Mouse (Mus musculus): ENCODE measurements around the gene Kcnh2. TPM values are rescaled to one million over a fixed set of nuclear protein-coding genes. Genes with fewer than 3 reads are reported as not detected.

Kcnh2 gene
- polyA plus RNA-seq, 1 experiment, result not detected

DNA sequence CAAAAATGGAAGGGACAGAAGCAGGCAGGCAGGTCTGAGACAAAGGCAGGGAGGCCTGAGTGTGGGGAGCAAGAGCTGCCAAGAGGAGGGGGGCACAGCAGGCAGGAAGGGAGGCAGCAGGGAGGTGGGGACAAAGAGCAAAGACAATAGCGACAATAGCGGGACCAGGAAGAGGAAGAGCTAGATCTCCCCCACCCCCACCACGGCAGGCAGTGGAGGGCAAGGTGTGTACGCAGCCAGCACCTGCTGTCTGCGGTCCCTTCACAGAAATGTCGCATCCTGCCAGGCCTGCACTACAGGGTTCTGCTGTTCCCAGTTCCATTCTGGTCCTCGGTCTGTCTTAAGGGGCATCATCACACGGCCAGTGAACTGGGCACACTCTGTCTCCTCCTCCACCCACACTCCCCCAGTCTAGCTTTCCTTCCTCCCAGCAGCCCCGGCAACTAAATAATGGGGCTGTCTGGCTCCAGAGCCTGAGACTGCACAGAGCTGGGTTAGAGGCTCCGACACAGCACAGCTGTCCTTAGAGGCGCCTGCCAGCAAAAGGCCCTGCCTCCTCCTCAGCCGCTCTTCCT lies 6.8 kb downstream of the Kcnh2 start:
- no peak for TF ChIP-seq POLR2A (IDR thresholded peaks at IDR 0.05; ENCODE audit: insufficient read depth, low read depth, low read length)
- TF ChIP-seq CTCF (IDR thresholded peaks at IDR 0.05; ENCODE audit: insufficient read depth, low read depth, low read length), result no peak
- Histone ChIP-seq H3K4me3 (ENCODE audit: insufficient read depth, low read depth, low read length) (peak overlapping the region; percentile 26), H3K4me1 (ENCODE audit: control insufficient read depth, insufficient read depth, low read length) (peaks cover 61% of the 10 kb centered on the region), H3K27ac (ENCODE audit: insufficient read depth, low read depth, low read length) (peak overlapping the region; percentile 92)
- 9% methylated on average over 12 of the region's 12 CpGs for WGBS

- 12% methylated on average over 2 of the region's 2 CpGs for WGBS
- Histone ChIP-seq H3K4me3 (ENCODE audit: insufficient read depth, low read depth, low read length) (peak overlapping the region; percentile 26; the same call in 1 of the 2 replicates), H3K27ac (ENCODE audit: insufficient read depth, low read depth, low read length) (peak overlapping the region; percentile 92), H3K4me1 (ENCODE audit: control insufficient read depth, insufficient read depth, low read length) (peaks cover 56% of the 10 kb centered on the region)
- TF ChIP-seq CTCF (IDR thresholded peaks at IDR 0.05; ENCODE audit: insufficient read depth, low read depth, low read length) (no peak), POLR2A (IDR thresholded peaks at IDR 0.05; ENCODE audit: insufficient read depth, low read depth, low read length) (no peak)
Observed at GRCm38 (mm10) chr5:24343977-24344436, 7.4 kb downstream of the Kcnh2 start.

DNA sequence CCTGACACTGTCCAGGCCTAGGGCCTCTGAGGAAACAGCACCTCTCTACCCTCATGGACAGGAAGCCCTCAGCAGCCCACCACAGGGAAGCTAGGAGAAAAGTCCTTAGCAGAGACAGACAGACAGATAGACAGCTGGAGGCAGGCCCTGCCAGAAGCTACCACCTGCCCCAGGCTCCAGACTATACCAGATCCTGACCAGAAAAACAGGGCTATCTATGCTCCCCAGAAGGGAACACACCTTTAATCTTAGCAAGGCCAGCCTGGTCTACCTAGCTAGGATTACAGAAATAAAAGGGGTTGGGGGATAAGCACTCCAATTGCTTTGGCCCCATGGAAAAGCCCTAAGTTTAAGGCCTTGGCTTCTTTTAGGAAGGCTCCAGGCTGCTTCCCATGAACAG lies 8.0 kb downstream of the Kcnh2 start:
- Histone ChIP-seq H3K4me3 (ENCODE audit: insufficient read depth, low read depth, low read length) (no peak overlapping the region), H3K4me1 (ENCODE audit: control insufficient read depth, insufficient read depth, low read length) (peaks cover 55% of the 10 kb centered on the region), H3K27ac (ENCODE audit: insufficient read depth, low read depth, low read length) (peak overlapping the region; percentile 92)
- TF ChIP-seq POLR2A (IDR thresholded peaks at IDR 0.05; ENCODE audit: insufficient read depth, low read depth, low read length), result no peak
- TF ChIP-seq CTCF (IDR thresholded peaks at IDR 0.05; ENCODE audit: insufficient read depth, low read depth, low read length), result no peak

DNA sequence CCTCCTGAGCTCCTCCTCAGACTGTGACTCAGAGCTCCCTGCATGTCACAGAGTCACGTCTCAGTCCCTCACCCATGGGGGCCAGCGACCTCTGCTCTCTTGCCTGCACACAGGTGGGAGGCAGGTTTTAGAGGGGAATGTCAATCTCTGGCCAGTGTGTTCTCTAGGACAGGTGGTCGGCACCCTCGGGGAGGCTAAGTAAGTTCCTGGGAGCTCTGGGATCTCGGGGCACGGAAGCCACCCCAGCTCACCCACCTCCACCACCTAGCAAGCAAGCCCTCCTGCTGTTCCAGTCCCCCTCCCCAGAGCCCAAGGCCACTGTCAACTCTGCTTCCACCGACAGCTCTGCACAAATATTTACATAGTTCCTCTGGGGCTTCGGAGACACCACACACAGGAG lies 8.4 kb downstream of the Kcnh2 start:
- H3K4me1 ChIP-seq (ENCODE audit: control insufficient read depth, insufficient read depth, low read length), result peaks cover 52% of the 10 kb centered on the region
- 65% methylated on average over 8 of the region's 8 CpGs for WGBS
- H3K4me3 ChIP-seq (ENCODE audit: insufficient read depth, low read depth, low read length), result no peak overlapping the region
- TF ChIP-seq POLR2A (IDR thresholded peaks at IDR 0.05; ENCODE audit: insufficient read depth, low read depth, low read length) (no peak), CTCF (IDR thresholded peaks at IDR 0.05; ENCODE audit: insufficient read depth, low read depth, low read length) (no peak)
- H3K27ac ChIP-seq (ENCODE audit: insufficient read depth, low read depth, low read length), result peak overlapping the region; percentile 92

DNA sequence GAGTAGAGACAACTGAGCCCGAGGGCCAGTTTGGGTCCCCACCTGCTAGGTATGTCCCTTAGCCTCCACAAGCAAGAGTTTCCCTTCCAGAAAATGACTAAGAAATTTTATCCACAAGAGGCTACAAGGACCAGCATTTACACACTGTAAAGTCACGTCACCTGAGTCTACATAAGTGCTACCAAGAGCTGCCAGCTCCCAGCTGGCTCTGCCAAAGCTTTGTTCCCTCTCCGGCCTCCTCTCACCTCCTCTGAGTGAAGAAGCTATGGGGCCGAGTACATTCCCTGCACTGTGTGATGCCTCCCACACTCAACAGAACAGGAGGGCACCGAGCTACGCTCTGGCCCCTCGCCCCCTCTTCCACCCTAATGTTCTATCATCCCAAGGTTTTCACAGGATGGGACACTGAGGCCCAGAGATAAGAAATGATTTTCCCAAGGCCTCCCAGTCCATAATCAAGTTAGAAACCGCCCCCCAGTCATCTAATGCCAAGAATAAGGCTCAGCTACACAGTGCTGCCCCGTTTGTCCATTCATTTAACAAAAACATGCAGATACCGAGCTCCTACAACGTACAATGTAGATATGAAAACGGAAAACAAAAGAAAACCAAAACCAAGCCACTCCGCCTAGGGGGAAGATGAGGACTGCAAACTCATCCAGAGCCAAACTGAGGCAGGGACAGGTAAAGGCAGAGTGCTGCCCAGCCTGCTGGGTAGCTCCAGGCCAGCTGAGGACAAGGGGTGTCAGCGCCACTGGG lies 9.0 kb downstream of the Kcnh2 start:
- H3K4me3 ChIP-seq (ENCODE audit: insufficient read depth, low read depth, low read length), result no peak overlapping the region
- peaks cover 51% of the 10 kb centered on the region for H3K4me1 ChIP-seq (ENCODE audit: control insufficient read depth, insufficient read depth, low read length)
- H3K27ac ChIP-seq (ENCODE audit: insufficient read depth, low read depth, low read length), result peak overlapping the region; percentile 92
- 66% methylated on average over 14 of the region's 14 CpGs for WGBS
- TF ChIP-seq POLR2A (IDR thresholded peaks at IDR 0.05; ENCODE audit: insufficient read depth, low read depth, low read length), result no peak
- TF ChIP-seq CTCF (IDR thresholded peaks at IDR 0.05; ENCODE audit: insufficient read depth, low read depth, low read length), result no peak

GRCm38 (mm10) chr5:24337821-24338220 lies 13.6 kb downstream of the Kcnh2 start:
- WGBS, result 58% methylated on average over 2 of the region's 2 CpGs
- peaks cover 33% of the 10 kb centered on the region for H3K4me1 ChIP-seq (ENCODE audit: control insufficient read depth, insufficient read depth, low read length)
- H3K4me3 ChIP-seq (ENCODE audit: insufficient read depth, low read depth, low read length), result no peak overlapping the region
- TF ChIP-seq CTCF (IDR thresholded peaks at IDR 0.05; ENCODE audit: insufficient read depth, low read depth, low read length) (no peak), POLR2A (IDR thresholded peaks at IDR 0.05; ENCODE audit: insufficient read depth, low read depth, low read length) (no peak)
- H3K27ac ChIP-seq (ENCODE audit: insufficient read depth, low read depth, low read length), result peak overlapping the region; percentile 78

DNA sequence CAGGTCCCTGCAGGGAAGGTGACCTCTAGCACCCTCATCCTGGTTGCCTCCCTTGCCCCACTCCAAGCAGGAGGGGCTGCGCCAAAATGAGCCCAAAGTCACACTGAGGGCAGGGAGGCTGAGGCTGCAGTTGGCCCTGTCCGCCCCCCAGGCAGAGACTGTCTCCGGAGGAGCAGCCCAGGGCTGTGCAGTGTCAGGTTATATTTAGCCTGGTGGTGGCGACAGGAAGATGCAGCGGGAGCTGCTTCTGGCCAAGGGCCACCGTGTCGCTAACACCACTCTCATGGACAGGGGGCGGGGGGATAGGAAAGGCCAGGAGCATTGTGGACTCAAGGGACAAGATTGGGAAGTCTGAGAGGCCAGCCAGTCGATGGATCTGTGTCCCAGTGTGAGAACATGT lies 14.0 kb downstream of the Kcnh2 start:
- Histone ChIP-seq H3K27ac (ENCODE audit: insufficient read depth, low read depth, low read length) (peak overlapping the region; percentile 78), H3K4me3 (ENCODE audit: insufficient read depth, low read depth, low read length) (no peak overlapping the region), H3K4me1 (ENCODE audit: control insufficient read depth, insufficient read depth, low read length) (peaks cover 30% of the 10 kb centered on the region)
- WGBS, result 29% methylated on average over 9 of the region's 9 CpGs
- TF ChIP-seq POLR2A (IDR thresholded peaks at IDR 0.05; ENCODE audit: insufficient read depth, low read depth, low read length), result no peak
- no peak for TF ChIP-seq CTCF (IDR thresholded peaks at IDR 0.05; ENCODE audit: insufficient read depth, low read depth, low read length)

DNA sequence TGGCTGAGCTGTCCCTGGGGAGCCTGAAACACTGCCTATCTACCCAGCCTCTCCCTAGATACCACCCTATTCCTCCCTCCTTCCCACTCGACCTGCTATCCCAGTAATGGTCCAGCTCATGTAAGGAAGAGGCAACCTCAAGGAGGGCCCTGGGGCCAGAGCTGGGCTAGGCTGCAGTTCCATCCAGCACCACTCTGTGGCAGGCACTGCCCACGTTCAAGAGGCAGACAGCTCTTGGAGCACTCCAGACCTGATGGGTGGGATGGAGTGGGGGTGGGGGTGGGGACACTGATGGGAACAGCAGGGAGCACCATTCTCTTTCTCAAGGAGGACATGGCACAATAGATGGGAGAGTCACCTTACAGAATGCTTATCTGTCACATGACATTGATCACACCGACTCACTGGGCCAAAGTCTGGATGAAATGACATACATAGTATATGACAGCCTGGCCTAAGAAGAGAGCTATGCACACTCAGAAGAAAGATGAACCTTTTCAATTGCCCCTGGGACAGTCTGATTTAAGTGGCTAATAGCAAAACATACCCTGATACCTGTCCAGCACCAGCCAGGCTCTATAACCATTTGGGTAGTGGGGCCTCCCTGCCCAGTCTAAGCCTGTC lies 15.4 kb downstream of the Kcnh2 start:
- Histone ChIP-seq H3K4me3 (ENCODE audit: insufficient read depth, low read depth, low read length) (no peak overlapping the region), H3K4me1 (ENCODE audit: control insufficient read depth, insufficient read depth, low read length) (peaks cover 24% of the 10 kb centered on the region), H3K27ac (ENCODE audit: insufficient read depth, low read depth, low read length) (no peak overlapping the region)
- peak; percentile 80 for TF ChIP-seq CTCF (IDR thresholded peaks at IDR 0.05; ENCODE audit: insufficient read depth, low read depth, low read length)
- no peak for TF ChIP-seq POLR2A (IDR thresholded peaks at IDR 0.05; ENCODE audit: insufficient read depth, low read depth, low read length)
- 23% methylated on average over 3 of the region's 3 CpGs for WGBS

- H3K4me1 ChIP-seq (ENCODE audit: control insufficient read depth, insufficient read depth, low read length), result peaks cover 28% of the 10 kb centered on the region
- no peak overlapping the region for H3K4me3 ChIP-seq (ENCODE audit: insufficient read depth, low read depth, low read length)
- TF ChIP-seq POLR2A (IDR thresholded peaks at IDR 0.05; ENCODE audit: insufficient read depth, low read depth, low read length) (no peak), CTCF (IDR thresholded peaks at IDR 0.05; ENCODE audit: insufficient read depth, low read depth, low read length) (no peak)
- no peak overlapping the region for H3K27ac ChIP-seq (ENCODE audit: insufficient read depth, low read depth, low read length)
- 55% methylated on average over 3 of the region's 3 CpGs for WGBS
Observed at GRCm38 (mm10) chr5:24334749-24335148, 16.7 kb downstream of the Kcnh2 start.

Measured in olfactory bulb, adult 2 months (tissue).